Mouse (Mus musculus) heart, adult 18-20 months (tissue): Measurements from ENCODE around the gene Mapkapk2. TPM values are rescaled to one million over a fixed set of nuclear protein-coding genes. Genes with fewer than 3 reads are reported as not detected.
A peak's percentile ranks its signal among the peaks of the same experiment; 100 is the strongest.
"Not testable (repeated sequence)": the region's sequence is repeated elsewhere in the genome, so short reads cannot be mapped to it uniquely, and the experiment has no call there.

ENCODE experiments used
- DNase-seq, 2 experiments: peaks; one replicate each; pipeline ENCODE4 v3.0.0; 2021 to 2022; ENCODE audit warnings: mixed read lengths in 1 of 2
- total RNA-seq, 2 experiments: library from RNA; stranded (reverse); gene quantifications; 2 replicates each; pipeline ENCODE4 v1.2.3; 2021

Gene Mapkapk2
- total RNA-seq, 2 experiments from 2014 or later, result 311 to 318 TPM

DNA sequence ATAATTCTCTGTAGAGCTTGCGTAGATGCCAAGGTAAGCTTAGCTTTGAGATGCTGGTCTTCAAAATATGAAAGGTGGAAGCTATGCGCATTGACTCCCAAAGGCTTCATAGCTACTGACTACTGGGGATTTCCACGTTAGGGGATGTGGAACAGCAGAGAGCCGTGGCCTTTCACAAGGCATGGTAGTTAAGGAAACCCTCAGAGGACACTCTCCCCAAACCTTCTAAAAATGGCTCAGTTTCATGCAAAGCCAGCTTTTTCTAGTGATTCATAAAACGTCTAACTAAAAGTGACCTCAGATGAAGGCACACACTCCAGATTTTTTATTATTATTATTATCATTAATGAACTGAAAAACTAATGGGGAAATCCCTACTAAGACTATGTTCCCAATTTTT lies 47.6 kb downstream of the Mapkapk2 start:
- DNase-seq, result no peak

DNA sequence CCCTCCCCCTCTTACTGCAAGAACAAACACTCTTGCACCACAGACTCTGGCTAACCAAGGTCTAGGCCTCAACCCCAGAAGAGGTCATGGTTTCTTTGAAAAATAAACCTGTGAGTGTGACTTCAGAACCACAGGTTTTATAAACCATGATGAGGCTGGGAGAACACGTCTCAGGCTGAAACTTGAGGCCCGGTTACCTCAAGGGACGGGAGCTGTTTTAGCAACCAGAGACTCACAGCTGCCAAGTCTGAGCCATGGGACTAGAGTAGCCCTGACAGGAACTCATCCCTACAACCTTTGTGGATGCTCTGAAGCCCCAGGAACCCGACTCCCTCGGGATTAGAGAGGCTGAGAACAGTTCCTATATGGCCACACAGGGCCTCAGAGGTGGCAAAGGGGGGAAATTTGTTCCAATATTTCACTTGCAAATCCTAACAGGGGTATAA lies 48.2 kb downstream of the Mapkapk2 start:
- no peak for DNase-seq

- DNase-seq, result no peak
These were observed 48.7 kb downstream of the Mapkapk2 start for GRCm38 (mm10) chr1:131048946-131049345.

GRCm38 (mm10) chr1:131048121-131048863 lies 49.3 kb downstream of the Mapkapk2 start:
- DNase-seq, result no peak

GRCm38 (mm10) chr1:131046607-131047006 lies 51.0 kb downstream of the Mapkapk2 start:
- peak in 1 of 2 experiments; percentile 7 for DNase-seq

DNA sequence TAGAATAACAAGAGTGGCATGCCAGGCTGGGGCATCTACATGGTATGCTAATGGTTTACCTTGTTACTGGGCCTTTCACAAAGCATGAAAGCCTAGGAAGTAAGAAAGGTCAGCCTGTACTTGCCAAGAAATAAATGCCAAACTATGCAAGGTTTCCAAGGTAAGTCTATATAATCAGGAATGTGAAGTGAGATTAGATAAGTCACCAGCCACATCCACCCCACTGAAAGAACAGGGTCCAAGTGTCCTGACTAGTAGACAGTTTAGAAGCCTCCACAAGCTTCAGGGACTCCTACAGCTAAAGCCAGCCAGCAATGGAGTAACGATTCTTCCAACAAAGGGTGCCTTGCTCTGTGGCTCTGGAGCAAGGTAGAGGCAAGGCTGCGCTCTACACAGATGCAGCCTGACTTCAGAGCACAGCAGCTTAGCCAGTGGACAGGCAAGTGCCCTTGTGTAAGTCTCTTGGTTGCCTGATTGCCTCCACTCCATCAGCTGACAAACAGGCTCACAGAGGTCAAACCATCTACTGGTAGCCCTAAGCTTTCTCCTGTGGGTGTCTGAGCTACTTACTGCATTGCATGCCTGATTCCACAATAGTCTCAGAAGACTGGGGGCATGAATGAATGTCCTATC lies 51.8 kb downstream of the Mapkapk2 start:
- DNase-seq, result peak in 1 of 2 experiments; percentile 8

- DNase-seq, result no peak
These were observed 54.0 kb downstream of the Mapkapk2 start for GRCm38 (mm10) chr1:131043636-131044035.

- DNase-seq, result no peak
These were observed 54.9 kb downstream of the Mapkapk2 start for GRCm38 (mm10) chr1:131042721-131043120.

DNA sequence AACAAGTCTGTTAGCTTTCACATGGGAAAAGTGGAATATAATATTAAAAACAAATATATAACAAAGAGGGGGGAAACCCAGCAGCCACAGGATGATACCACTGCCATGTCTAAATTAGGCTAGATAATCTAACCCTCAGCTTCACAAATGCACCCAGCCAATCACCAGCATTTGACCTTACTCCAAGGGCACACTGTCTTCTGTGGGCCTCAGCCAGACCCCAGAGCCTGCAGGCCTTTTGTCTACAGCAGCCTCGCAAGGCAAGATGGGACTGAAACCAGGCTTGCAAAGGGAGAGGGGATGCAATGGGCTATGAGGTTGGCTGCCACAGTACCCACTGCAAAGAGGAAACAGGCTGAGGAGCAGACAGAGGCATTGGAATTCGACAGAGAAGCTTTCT lies 55.4 kb downstream of the Mapkapk2 start:
- no peak for DNase-seq

GRCm38 (mm10) chr1:131039479-131039878 lies 58.1 kb downstream of the Mapkapk2 start:
- no peak for DNase-seq

DNA sequence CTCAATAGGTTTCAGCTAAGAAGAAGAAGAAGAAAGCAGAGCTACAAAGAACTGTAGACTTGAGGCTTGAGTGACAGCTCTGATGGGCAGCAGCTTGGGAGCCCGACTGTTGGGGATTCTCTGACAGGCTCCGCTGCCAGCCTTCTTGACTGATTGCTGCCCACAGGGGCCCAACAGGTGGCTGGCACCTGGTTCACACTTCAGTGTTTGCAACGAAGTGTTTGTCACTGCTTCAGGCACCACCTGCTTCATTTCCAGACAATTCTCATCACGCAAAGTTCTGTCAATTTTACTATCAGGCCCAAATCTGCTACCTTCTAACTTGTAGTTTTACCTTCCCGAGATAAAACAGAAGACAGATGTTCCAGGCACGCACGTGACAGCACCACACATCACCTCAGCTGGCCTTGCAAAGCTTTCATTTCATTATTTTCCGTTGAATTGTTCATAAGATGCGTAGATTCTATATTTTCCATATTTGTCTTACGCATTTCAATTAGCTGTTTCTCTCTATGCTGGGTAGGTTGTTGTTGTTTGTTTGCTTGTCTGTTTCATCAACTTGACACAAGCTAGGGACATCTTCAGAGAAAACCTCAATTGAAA lies 59.1 kb downstream of the Mapkapk2 start:
- DNase-seq, result no peak

- no peak for DNase-seq
These were observed 59.6 kb downstream of the Mapkapk2 start for GRCm38 (mm10) chr1:131038001-131038400.

GRCm38 (mm10) chr1:131031267-131031666 lies 66.4 kb downstream of the Mapkapk2 start:
- DNase-seq, result no peak

- no peak for DNase-seq
These were observed 67.4 kb downstream of the Mapkapk2 start for GRCm38 (mm10) chr1:131030261-131030660.

DNA sequence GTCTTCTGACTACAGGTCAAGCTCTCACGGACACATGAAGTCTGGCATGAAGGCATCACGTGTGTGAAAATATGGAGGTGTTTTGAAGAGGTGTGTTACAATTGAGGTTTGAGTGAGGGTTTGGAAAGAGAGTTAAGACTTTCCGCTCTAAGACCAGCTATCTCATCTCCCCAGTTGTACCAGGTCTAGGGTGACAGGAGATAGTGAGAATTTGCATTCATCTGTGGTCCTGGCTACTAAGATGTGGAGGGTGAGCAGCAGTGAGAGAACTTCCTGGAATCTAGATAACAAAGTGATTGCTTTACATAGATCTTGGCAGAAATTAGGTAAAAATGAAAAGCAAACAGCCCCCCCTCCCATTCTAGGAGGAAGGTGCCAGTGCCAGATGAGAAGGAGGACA lies 68.4 kb downstream of the Mapkapk2 start:
- no peak for DNase-seq

DNA sequence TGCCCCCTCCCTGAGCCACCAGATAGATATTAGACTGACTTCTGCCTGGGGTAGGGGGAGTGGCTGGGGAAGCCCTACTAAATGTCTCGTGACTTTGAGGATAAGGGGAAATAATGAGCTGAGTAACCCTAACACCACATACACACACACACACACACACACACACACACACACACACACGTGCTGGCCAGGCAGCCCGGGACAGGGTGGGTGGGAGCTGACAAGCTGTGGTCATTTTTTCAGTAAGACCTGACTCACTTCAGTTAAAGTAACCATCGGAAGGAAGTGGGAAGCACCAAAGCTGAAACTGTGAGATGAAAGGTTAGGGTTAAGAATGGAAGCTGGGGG lies 71.8 kb downstream of the Mapkapk2 start:
- no peak for DNase-seq

- DNase-seq, result no peak
These were observed 72.5 kb downstream of the Mapkapk2 start for GRCm38 (mm10) chr1:131024900-131025842.

DNA sequence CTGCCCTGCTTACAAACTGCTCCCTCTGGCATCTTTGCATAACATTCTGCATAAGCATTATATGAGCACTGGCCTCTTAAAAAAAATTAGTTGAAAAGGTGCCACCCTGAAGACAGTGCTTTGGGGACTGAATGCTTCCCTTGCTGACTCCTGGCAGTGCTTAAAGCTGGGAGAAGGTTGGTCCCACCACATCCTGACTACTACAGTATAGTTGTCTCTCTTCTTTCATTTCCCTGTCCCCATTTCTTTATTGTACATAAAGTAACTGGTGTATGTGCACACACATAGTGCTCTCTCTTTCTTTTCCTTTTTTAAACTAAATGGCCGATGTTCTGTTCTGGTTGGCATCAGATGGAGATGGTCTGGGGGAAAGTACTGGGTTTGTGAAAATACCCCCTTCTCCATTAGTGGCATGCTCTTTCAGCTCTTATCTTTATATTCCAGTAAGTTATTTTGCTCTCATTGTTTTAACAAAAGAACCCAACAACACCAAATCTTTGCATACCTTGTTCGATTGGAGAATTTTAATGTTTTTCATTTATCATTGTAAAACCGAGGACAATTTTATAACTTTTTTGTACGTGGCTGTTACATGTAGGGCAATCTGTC lies 74.3 kb downstream of the Mapkapk2 start:
- not testable (repeated sequence) for DNase-seq

DNA sequence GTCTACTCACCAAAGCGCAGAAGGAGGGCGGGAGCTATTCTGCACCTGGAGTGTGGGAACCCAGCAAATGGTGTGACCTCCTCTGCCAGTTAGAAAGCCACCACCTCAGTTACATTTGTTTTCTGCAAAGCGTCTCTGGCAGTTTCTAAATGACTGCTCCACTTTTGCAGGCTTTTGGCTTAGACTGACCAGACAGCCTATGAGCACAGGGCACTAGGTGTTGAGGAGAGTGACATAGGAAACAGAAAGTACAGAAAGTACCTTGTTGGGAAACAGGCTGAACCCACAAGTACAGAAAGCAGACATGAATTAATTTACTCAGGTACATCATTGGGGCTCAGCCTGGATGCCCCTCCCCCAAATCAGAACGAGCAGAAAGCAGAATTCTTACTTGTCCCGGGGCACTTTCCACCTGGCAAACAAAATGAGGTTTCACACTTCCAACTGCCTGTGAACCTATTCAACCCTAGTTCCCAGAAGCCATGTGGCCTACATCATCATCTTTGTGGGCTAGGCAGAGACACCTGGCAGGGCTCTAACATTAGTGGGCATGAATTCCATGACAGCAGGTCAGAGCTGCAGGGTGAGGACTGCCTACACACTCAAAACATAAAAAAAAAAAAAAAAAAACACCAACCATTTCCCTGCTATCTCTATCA lies 74.9 kb downstream of the Mapkapk2 start:
- DNase-seq, result no peak

DNA sequence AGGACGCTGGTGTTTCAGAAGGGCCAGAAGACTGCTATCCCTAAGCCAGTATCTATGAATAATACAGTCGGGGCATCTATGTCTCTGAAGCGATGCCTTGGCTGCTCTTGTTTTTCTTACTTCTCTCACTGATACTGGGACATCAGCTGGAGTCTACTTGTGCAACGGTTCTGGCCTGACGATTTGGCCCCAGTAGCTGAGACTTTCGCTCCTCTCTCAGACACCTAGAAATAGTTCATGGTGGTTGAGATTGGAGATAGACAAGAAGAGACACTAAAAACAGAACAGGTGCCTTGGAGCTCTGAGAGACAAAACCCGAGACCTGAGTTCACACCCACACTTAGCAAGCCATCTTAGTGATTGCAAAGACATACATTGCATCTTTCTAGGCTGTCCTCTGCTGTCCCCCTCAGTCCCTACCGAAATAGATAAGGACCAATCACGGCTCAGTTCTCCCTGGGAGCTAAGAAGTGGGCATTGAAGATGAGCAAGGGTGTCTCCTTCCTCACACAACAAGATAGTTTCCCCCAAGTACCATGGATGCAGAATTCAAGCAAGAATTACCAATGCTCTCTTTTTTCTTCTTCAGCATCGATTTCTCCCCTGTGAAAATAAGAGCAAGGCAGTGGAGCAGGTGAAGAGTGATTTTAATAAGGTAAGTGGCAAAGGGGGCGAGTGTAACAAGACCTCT lies 75.6 kb downstream of the Mapkapk2 start:
- no peak for DNase-seq

- DNase-seq, result no peak
These were observed 76.2 kb downstream of the Mapkapk2 start for GRCm38 (mm10) chr1:131021438-131021837.
